Mouse (Mus musculus) left cerebral cortex, adult 18-20 months (tissue): ENCODE measurements around the gene Prss23. TPM values are rescaled to one million over a fixed set of nuclear protein-coding genes. Genes with fewer than 3 reads are reported as not detected.

Source experiments
- DNase-seq, 2 experiments: peaks; one replicate each; pipeline ENCODE4 v3.0.0; 2021 to 2022; ENCODE audit warnings: low spot score in 2 of 2, mixed read lengths in 1 of 2
- total RNA-seq, 2 experiments: library from RNA; stranded (reverse); gene quantifications; 2 replicates each; pipeline ENCODE4 v1.2.3; 2021

Prss23 gene
- total RNA-seq, 2 experiments from 2014 or later = 17.0 to 19.4 TPM

DNA sequence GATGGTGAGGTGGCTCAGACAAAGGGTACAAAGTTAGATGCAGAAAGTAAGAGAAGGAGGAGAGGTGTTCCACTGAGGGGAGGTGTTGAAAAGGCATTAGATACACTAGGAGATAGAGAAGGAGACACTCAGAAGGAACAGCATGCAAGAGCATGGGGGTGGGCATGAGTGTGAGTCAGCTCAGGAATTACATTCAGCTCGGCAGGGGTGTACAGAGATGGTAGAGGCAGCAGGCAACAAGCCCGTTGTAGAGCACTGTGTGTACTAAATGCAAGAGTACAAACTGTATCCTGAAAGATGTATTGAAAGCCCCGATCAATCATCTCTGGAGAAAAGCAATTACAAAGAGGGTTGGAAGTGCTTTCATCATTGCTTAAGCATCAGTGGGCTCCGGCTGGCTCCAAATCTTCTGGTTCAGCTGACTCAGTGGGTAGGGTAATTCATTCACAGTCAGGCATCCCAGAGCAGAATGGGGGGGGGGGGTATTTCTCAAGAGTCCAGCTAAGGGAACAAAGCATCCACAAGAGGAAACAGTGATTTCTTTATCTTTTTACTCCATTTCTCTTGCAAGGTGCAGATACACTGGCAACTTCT is 15.0 kb downstream of the Prss23 start:
- DNase-seq = no peak

DNA sequence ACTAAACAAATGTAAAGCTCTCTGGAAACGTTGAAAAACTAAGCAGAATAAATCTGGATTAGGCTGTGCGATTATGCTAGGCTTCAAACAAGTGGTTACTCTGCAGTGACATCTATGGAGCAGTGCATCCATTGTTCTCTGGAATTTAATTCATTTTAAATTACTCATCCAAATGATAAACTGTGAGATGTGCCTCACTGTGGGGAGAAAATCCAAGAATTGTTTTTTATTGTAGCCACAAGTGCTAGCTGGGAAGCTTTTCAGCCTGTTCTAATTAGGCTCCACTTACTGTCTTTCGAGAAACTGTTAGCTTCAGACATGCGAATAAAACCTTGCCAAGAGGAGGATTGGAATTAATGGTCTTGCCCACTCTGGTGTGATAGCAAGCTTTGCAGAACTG is 18.3 kb downstream of the Prss23 start:
- DNase-seq = no peak

DNA sequence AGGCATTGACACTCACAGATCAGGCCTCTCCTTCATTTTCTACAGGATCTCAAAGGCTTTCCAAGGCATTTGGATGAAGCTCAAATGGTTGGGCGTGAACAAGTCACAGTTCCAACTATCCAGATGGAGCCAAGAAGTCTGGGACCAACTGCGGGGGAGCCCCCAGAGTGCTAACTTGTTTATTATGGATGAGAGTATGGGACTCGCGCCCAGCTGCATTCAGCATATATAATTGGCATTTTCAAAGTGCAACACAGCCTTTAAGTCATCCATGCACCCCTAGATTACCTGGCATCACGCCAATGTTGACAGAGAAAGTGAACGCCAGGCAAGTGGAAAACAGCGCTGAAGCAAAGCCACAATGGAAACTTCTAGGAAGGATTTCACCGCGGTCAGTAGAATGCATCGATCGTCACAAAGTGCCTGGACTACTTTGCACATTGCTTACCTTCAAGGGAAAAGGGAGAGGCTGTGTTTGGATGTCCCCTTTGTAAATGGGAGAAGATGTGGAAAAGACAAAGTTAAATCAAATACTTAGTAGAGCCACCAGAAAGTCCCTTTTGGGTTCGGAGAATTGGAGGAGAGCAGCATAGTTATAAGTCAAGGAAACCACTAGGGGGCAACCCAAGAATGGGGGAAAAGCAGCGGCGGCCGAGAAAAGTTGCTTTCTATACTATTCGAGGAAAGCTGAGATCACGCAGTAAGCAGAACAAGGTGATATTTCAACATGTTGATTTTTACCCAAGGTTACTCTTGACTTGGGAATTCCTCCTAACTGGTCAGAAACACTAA is 27.3 kb downstream of the Prss23 start:
- peak; percentile 68 to 80 for DNase-seq

DNA sequence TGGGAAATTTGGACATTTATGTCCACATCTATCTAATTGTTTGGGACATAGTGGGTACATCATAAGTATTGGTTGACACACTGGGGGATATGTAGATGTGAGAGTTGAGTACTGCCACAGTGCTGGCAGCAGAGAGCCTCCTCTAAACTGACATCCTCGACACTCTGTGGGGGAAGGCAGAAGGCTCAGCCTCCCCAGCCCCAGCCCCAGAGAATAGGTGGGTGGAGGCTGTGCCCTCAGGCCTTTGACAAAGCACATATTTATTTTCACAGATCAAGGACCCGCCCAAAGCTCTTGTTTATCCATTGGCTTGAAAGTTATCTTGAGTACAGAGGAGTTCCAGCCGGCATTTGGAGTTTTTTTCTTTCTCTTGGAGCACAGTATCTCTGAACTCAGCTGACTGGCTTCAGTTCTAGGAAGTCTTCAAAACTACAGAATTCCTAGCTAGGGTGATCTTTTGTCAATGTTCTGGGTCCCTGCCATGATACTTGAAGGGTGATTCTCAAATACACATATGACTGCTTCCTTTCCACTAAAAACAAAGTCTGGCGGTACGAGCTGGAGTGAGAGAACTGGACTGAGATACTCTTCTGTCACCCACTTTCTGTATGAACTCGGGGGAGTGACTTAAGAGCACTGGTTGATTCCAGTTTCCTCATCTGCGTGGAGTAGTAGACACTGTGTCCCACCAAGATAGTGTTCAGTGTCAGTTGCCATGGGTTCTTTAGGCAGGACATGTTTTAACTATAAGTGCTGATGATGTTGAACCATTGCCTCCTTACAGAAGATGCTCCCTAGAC is 43.0 kb downstream of the Prss23 start:
- no peak for DNase-seq

DNA sequence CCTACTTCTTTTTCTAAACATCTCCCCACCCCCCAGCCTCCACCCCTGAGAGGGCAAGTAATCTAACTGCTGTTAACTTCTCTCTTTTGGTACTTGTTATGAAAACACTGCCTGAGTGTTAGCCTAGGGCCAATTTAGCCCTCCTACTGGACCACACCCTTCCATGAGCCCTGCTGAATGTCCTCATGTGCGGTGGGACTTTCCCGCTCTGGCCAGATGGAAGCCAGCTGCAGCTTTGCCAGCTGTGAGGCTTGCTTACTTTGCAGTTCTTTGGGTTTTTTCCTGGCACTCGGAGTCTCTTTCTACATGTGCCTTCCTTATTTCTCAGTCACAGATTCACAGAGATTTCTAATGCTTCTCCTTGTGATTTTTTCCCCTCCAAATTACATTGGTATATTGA is 45.3 kb downstream of the Prss23 start:
- DNase-seq = no peak

DNA sequence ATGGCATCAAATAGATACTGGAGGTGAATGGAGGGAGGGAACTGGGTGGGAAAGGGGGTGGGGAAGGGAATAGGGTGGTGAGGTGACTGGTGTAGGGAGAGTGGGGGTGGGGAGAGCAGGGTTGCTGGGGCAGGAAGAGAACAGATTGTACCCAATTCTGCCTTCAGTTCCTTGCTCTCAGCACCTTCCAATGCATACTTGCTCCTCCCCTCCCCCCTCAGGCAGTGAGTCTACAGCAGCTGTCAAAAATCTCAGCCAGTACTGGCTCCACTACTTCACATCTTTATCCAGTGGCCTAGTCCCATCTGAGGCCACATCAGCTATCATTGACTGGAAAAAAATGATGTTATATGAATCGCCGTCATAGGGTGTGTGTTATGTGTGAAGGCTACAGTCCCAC is 48.5 kb downstream of the Prss23 start:
- no peak for DNase-seq

DNA sequence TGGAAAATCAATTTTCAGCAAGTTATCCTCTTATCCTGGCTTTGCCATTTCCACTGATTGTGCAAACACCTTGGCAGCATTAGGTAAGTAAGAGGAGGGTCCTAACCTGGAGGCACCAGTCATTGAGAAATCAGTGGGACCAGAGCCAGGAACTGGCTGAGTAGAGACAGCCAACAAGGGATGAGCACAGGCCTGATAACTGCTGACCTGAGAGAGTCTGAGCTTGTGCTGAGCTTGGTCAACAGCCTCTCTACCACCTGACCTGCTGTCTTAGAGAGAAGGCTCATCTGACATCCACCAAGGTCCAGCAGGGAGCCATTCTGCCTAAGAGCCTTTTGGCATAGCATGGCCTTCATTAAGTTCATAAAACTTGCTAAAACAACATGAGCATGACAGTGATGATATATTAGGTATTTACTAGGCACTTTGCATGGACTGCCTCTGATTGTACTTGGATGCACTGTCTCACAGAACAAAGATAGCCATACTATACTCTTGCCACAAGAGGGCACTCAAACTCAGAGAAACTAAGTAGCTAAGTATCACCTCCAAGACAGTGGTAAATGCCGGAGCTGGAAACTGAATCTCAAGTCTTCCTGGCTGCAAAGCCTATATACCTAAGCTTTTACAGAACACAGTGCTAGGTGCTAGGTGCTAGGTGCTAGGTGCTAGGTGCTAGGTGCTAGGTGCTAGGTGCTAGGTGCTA is 49.5 kb downstream of the Prss23 start:
- peak; percentile 21 to 35 for DNase-seq

DNA sequence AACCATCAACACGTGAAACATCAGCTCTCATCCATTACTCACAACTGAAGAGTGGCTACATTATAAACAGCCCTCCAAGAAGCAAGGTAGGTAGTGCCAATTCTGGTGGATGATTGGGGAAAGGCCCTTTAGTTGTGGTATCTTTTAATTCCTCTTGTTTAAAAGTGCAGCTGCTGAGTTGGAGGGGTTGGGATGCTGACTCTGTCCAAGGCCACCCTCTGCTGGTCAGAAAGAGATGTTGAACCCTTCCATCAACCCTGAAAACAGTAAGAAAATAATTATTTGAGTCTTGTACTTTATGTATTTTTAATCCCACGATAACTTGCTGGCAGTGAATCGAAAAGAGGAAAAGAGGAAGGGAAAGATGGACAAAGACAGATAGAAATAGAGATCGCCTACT is 53.5 kb downstream of the Prss23 start:
- DNase-seq = no peak

DNA sequence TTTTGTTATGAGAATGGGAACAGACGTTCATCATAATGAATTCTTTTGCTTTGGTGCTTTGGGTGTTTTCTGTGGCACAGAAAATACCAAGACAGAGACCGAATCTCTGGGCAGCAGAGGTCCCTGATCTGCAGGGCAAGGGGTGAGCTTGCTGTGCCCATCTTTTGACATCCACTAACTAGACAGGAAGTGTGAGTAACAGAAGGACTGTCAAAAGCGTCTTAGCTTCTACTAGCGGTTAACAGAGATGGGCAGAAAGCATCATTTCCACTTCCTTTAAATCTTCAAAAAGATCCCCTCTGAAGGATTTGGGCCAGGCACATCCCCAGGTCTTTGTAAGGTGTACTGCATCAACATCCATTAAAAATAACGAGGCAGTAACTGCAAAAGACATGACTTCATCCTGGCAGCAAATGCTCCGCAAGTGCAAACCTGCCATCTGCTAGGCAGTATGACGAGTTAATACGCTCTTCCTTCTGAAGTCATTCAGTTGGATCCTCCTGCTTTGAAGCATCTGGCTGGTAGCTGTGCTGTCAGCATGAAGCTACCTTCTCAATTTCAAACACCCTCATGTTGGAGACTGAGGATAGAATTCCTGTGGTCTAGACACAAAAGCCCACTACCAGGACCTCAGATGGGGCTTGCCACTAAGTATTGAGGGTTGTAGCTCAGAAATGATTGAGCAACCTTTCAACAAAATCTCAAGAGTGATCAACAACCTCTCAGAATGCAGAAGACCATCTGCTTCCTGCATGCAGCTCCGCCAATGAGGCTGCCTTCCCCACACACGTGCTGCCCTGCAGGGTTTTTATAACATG is 63.0 kb downstream of the Prss23 start:
- no peak for DNase-seq

DNA sequence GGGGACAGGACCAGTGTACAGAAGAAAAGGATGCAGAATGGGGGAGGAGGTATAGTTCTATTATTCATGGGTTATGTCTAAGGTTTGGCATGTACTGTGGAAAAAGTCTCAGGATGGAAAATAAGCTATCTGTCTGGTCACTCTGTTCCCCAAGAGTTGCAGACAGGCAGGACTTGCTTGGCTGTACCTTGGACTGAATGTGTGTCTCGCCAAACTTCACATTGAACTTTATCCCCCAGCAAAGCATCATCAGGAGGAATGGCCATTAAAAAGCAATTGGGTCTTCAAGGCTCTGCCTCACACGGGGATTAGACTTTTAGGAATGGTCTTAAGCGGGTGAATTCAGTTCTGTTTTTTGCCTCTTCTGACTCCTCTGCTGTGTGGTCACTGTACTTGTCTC is 63.7 kb downstream of the Prss23 start:
- DNase-seq = no peak

DNA sequence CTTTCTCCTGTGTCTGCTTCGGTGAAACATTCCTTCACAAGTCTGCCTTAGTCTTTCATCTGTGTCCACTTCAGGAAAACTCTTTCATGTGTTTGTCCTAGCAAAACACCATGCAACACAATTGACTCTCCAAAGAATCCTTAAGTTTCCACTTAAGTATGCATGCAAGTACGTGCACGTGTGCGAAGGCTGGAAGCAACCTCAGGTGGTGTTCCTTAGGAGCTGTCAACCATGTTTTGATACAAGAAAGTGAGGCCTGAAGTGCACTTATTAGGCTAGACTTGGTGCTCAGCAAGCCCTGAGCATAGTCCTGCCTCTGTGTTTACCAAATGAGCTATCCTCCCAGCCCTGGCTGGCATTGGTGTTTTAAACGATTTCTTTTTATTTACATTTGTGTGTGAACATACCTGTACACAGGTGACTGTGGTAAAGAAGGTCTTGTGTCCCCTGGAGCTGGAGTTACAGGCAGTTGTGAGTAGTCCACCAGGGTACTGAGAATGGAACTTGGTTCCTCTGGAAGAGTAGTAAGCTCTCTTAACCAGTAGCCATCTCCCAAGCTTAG is 64.3 kb downstream of the Prss23 start:
- no peak for DNase-seq

DNA sequence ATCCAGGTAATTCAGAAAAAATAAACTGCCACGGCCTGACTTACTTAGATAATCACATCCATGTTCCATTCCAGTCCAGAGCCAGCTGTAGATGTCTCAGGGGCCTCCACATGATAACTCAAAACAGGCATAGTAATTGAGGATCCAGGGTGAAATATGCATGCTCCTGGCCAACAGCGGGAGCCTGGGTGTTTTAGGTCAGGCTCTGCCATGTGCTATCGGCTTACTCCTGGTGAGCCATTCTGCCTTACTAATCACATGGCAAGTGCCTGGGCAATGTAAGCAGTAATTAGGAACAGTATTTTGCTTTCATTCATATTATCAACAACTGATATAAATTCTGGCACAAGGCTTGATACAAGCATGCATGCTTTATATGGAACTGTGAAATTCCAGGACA is 65.6 kb downstream of the Prss23 start:
- DNase-seq = no peak

DNA sequence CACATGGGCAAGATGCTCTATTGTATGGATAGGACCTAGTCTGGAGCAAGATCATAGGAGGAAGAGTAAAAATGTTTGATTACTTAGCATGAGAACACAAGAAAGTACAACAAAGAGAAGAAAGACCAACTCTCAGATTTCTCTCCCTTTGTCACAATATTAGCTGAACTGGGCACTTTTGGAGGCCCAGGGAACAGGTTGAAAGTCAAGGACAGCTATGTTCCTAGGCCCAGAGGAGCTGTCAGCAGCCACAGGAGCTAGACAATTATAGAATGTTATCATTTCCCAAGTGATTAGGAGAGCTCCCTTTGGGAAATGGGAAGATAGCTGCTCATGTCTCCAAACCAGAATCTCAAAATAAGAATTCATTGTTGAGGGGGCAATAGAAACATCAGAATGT is 66.1 kb downstream of the Prss23 start:
- DNase-seq = no peak

DNA sequence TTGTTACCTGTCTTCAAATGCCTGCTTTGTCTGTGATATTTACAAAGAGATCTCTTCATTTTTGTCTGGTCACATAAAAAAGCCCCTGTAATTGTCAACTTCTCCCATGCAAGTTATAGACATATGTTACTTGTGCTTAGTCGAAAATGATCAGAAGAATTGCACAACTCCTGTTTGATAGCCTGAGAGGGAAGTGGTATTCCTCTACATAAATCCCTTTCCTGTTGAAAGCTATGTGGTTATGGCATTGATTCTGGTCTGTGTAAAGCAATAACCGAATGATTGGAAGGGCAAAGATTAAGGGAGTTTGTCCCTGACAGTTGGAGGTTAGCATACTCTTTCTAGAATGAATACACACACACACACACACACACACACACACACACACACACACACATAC is 67.3 kb downstream of the Prss23 start:
- DNase-seq = no peak

Other genes starting within 250 kb of the Prss23 start
- gene Tmem135, start 123.0 kb downstream of the Prss23 start, total RNA-seq = 10 to 100 TPM; 58.1 to 62.4 TPM
- gene Fzd4, start 122.8 kb downstream of the Prss23 start, total RNA-seq = 1 to 10 TPM; 5.6 to 5.7 TPM
- 100 to 1,000 TPM; 100 to 105 TPM for gene Me3, start 105.2 kb upstream of the Prss23 start, total RNA-seq